Mouse (Mus musculus) forebrain, embryonic 14.5 days (tissue): ENCODE results near the gene Myo3a. TPM values are rescaled to one million over a fixed set of nuclear protein-coding genes. Genes with fewer than 3 reads are reported as not detected.
A peak's percentile ranks its signal among the peaks of the same experiment; 100 is the strongest.

Source experiments
- ATAC-seq: fragments of 200-750 bp; cut with Nextera tagmentation; 2 replicates; pipeline ENCODE4 v1.8.0; 2017; ENCODE audit warnings: mild to moderate bottlenecking, moderate library complexity
- DNase-seq: peaks from one replicate; pipeline ENCODE4 v3.0.0-alpha.2; 2015; ENCODE audit warnings: low spot score
- H3K27ac ChIP-seq: fragments of 300-500 bp; sonication (generic); 2 replicates; pipeline ENCODE4 v1.5.1; 2014; ENCODE audit warnings: low read depth, mild to moderate bottlenecking, control low read depth, low read length, moderate library complexity
- H3K27me3 ChIP-seq: fragments of 300-500 bp; sonication (generic); replicated peaks from 2 replicates; pipeline ENCODE4 v1.6.1; 2014; ENCODE audit warnings: low read length, control low read depth, mixed read lengths; ENCODE audit not compliant: control insufficient read depth, insufficient read depth
- H3K36me3 ChIP-seq: fragments of 300-500 bp; sonication (generic); 2 replicates; pipeline ENCODE4 v1.6.1; 2014; ENCODE audit warnings: low read length, control low read depth; ENCODE audit not compliant: control insufficient read depth, insufficient read depth
- H3K4me1 ChIP-seq: fragments of 300-500 bp; sonication (generic); 2 replicates; pipeline ENCODE4 v1.6.1; 2014; ENCODE audit warnings: antibody characterized with exemption, low read length, control low read depth; ENCODE audit not compliant: control insufficient read depth, insufficient read depth
- H3K4me2 ChIP-seq: fragments of 300-500 bp; sonication (generic); 2 replicates; pipeline ENCODE4 v1.6.1; 2014; ENCODE audit warnings: mild to moderate bottlenecking, control low read depth, low read length
- H3K4me3 ChIP-seq: fragments of 300-500 bp; sonication (generic); 2 replicates; pipeline ENCODE4 v1.5.1; 2014; ENCODE audit warnings: low read depth, low read length, control low read depth
- H3K9ac ChIP-seq: fragments of 300-500 bp; sonication (generic); 2 replicates; pipeline ENCODE4 v1.6.1; 2014; ENCODE audit warnings: mild to moderate bottlenecking, low read length, control low read depth, moderate library complexity
- H3K9me3 ChIP-seq: fragments of 300-500 bp; sonication (generic); replicated peaks from 2 replicates; pipeline ENCODE4 v1.6.1; 2016; ENCODE audit warnings: low read length, control low read depth, mixed read lengths; ENCODE audit not compliant: control insufficient read depth
- WGBS: fragments of 180-500 bp; shearing (Covaris S2); extraction: QIAGEN DNeasy Blood & Tissue Kit; methylation state at CpG from one replicate; pipeline ENCODE4 v1.1.7; 2014; 5-methylcytosine and 5-hydroxymethylcytosine counted together
- polyA plus RNA-seq: library from polyadenylated mRNA; unstranded; fragments of >200 nt; fragmentation: Nextera tagmentation; extraction: Ambion mirVana; gene quantifications from 2 replicates; pipeline ENCODE4 v1.2.1, GENCODE M21; 2014

Myo3a gene
- 0.09 TPM in 1 of 2 replicates, not detected in the other for polyA plus RNA-seq

DNA sequence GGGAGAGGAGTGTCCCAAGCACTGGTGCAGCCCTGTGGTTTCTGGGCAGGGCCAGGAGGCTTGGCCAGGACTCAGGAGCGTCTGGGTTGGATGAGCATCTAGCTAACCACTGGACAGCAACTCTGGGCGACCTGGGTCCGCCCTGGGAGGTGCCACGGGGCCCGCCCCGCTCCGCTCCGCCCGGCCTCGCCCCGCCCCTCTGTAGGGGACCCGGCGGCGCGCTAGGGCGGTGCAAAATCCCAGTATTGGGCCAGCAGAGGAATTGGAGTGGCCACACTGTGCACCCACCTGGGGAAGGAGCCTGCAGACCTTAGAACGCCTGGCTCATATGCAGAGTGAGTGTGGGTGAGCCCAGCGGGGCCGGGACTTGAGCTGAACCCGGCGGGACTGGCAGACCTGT is at the start of gene Myo3a:
Gene Myo3a, plus strand, starts transcription at position 196 of the 400 bp plus-strand sequence.
- peak within 1 kb of the TSS; percentile 21; the same call in 1 of the 2 replicates for H3K9ac ChIP-seq
- no peak for DNase-seq
- H3K4me3 ChIP-seq: peak within 1 kb of the TSS; percentile 19
- peaks cover 4% of the 10 kb centered on the region; the same call in 1 of the 2 replicates for H3K4me1 ChIP-seq
- ATAC-seq: peak; percentile 44; the same call in 1 of the 2 replicates
- H3K27me3 ChIP-seq: no peaks in the 10 kb centered on the region
- H3K4me2 ChIP-seq: peak within 1 kb of the TSS; percentile 52
- H3K9me3 ChIP-seq: no peaks in the 10 kb centered on the region
- no peak within 1 kb of the TSS for H3K27ac ChIP-seq
- no peaks in the 10 kb centered on the region for H3K36me3 ChIP-seq
- 3% methylated on average over 21 of the region's 21 CpGs for WGBS

DNA sequence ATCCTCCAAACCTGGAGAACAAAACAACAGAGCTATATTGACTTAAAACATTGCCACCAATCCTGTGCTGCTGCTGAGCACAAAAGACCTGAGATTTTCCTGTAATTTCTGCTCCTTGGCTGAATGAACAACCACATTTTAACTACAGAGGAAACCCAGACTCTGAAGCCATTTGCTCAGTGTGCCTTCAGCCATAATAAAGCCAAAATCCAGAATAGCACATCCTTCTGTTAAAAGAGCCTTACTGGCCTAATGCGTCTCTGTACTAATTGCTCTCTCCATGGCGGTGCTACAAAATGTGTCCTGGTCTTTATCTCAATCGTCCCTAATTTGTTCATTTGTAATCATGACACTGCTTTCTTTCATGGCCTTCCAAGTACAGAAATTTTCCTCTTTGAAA is 23.2 kb downstream of the Myo3a start:
- ATAC-seq (peak; percentile 16; the same call in 1 of the 2 replicates), DNase-seq (peak; percentile 27)
- Histone ChIP-seq H3K4me2 (no peak overlapping the region), H3K4me3 (no peak overlapping the region), H3K27me3 (no peaks in the 10 kb centered on the region), H3K27ac (peak overlapping the region; percentile 55), H3K4me1 (peaks cover 2% of the 10 kb centered on the region; the same call in 1 of the 2 replicates), H3K9ac (no peak overlapping the region), H3K36me3 (no peaks in the 10 kb centered on the region), H3K9me3 (no peaks in the 10 kb centered on the region)
- 17% methylated on average over 3 of the region's 3 CpGs for WGBS

DNA sequence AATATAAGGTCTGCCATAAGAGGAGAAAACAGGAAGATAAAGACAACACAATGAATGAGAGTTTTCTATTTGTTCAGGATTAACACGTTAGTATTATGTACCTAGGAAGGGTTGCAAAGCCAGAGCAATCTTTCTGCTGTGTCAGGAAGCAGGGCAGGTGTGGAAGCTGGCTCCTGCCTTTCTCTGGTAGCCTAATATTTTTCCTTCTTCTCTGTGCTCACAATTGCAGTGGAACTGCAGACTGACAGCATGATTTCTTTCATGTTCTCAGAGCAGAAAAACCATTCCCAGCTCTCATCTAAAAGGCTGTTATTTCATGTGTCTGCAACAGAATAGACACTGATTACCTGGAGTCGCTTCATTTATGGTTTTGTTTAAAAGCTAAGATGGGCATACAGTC is 23.7 kb downstream of the Myo3a start:
- no peaks in the 10 kb centered on the region for H3K9me3 ChIP-seq
- ATAC-seq: 0 out of 2 replicates have a peak, but pooled peaks have one; percentile 13
- H3K36me3 ChIP-seq: no peaks in the 10 kb centered on the region
- no peak overlapping the region for H3K4me3 ChIP-seq
- H3K4me2 ChIP-seq: no peak overlapping the region
- DNase-seq: peak; percentile 18
- 58% methylated on average over 2 of the region's 2 CpGs for WGBS
- no peaks in the 10 kb centered on the region for H3K27me3 ChIP-seq
- no peak overlapping the region for H3K9ac ChIP-seq
- peak overlapping the region; percentile 66 for H3K27ac ChIP-seq
- peaks cover 2% of the 10 kb centered on the region; the same call in 1 of the 2 replicates for H3K4me1 ChIP-seq

DNA sequence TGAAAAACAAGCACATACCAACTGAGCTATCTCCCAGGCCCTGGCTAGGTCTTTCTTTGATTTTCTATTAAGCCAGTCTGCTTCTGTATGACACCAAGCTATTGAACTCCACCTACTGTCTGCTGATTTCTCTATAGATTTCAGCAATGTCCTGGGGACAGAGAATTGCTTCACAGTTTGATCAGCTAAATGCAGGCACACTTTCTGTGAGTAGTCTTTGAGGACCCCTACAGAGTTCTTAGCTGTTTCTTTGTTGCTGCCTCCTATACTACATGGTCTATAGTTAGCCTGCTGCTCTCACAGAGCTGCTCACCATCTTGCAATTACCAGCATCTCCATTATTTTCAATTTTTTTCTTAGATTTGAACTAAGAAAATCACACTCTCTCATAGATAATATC is 28.3 kb downstream of the Myo3a start:
- ATAC-seq (peak; percentile 29; the same call in 1 of the 2 replicates), DNase-seq (peak; percentile 23)
- H3K4me3 ChIP-seq: no peak overlapping the region
- no peaks in the 10 kb centered on the region for H3K4me1 ChIP-seq
- H3K27me3 ChIP-seq: no peaks in the 10 kb centered on the region
- H3K36me3 ChIP-seq: no peaks in the 10 kb centered on the region
- H3K4me2 ChIP-seq: no peak overlapping the region
- H3K9me3 ChIP-seq: no peaks in the 10 kb centered on the region
- no peak overlapping the region for H3K9ac ChIP-seq
- H3K27ac ChIP-seq: no peak overlapping the region

DNA sequence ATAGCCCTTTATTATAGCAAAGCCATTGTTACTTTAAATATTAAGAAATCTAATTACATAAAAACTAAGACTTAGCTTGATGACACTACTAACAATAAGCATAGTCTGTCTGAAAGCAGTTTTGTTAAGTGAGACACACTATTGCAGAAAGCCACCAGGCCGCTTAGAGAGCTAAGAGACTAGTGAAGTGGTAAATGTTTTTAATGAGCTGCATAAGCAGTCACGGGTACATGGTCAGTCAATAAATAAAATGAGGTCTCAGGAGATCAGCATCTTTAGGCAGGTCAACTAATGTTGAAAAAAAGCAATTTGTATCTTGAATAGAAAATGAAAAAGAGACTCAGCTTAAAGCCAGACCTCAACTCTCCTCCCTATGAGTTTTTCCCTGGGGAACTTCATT is 44.3 kb downstream of the Myo3a start:
- Histone ChIP-seq H3K9ac (no peak overlapping the region), H3K36me3 (no peaks in the 10 kb centered on the region), H3K4me1 (no peaks in the 10 kb centered on the region), H3K27me3 (no peaks in the 10 kb centered on the region), H3K4me2 (no peak overlapping the region), H3K9me3 (no peaks in the 10 kb centered on the region), H3K4me3 (no peak overlapping the region), H3K27ac (no peak overlapping the region)
- ATAC-seq (no peak), DNase-seq (no peak)
- 64% methylated on average over 2 of the region's 2 CpGs for WGBS

DNA sequence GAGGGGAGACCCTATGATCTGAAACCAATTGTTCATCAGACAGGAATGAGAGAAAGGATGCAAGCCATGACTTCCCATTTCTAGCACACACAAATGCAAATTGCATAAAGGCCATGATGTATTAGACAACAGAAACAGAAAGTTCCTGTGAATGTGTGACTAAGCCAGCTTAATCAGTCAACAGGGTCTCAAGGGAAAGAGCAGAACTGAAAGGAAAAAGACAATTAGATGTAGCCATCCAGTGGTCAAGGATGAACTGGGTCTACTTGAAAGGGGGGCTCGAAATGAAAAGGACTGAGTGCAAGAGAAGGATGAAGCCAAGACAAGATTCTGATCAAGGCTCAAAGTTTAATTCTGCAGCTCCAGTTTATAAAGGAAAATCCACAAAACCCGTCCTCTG is 58.1 kb downstream of the Myo3a start:
- WGBS: 66% methylated on average over 2 of the region's 2 CpGs
- Histone ChIP-seq H3K4me2 (no peak overlapping the region), H3K27me3 (no peaks in the 10 kb centered on the region), H3K9ac (no peak overlapping the region), H3K4me1 (no peaks in the 10 kb centered on the region), H3K36me3 (no peaks in the 10 kb centered on the region), H3K27ac (no peak overlapping the region), H3K9me3 (no peaks in the 10 kb centered on the region), H3K4me3 (no peak overlapping the region)
- DNase-seq (no peak), ATAC-seq (no peak)

DNA sequence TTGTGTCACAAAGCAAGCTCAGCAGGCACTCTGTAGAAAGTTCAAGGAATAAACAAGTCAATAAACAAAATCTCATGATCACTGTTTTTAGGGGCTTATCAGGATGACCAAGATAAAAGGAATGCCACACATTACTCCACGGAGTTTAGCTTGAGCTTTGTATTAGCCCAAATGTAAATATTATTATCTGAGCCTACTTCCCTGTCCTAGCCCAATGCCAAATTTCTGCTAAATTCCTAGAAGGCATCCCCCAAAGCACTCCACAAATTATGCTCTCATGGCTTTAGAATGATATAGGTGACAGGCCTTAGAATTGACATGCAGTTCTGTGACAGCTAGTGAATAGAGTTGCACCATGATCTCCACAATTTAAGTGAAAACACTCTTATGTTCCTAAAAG is 58.5 kb downstream of the Myo3a start:
- Histone ChIP-seq H3K4me3 (no peak overlapping the region), H3K4me2 (no peak overlapping the region), H3K9ac (no peak overlapping the region), H3K4me1 (no peaks in the 10 kb centered on the region), H3K9me3 (no peaks in the 10 kb centered on the region), H3K27ac (no peak overlapping the region), H3K36me3 (no peaks in the 10 kb centered on the region), H3K27me3 (no peaks in the 10 kb centered on the region)
- ATAC-seq (no peak), DNase-seq (no peak)
- WGBS: 67% methylated on average over 1 of the region's 1 CpGs

DNA sequence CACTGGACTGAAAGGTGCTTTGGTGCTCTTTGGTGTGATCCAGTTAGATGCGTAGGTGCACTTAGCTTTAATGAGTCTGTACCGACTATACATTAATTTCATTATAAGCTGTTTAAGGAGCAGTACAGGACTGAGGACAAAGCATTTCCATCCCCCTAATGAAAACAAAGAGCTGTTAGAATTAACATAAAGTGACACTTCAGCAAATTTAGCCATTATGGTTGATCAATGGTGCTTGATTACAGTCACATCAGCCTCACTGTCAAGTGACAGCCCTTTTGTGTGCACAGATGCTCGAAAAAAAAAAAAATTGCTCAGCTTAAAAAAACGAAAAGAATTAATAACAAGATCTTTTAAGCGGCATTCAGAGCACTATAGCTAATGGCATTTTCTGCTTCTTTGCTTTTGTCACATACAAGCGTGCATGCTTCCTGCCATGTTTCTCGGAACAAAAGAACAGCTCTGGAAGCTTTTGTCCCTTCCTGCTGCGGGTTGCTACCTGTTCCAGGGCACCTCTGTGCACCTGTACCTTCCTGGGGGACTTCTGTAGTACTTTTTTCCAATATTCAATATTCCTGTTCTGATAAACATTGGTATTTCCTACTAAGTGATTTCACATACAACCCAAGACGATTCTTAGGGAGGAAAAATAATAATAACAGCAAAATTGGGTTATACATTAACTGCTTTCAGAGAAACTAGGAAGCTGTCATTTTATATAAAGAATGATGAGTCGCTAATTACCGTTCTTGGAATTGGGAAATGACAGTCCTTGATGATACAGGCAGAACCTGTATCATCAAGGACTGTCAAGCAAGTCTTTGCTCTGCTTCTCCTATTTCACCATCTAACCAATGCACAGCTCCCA is 66.5 kb downstream of the Myo3a start:
- H3K36me3 ChIP-seq: no peaks in the 10 kb centered on the region
- H3K4me2 ChIP-seq: peak overlapping the region; percentile 27
- peak overlapping the region; percentile 79 for H3K27ac ChIP-seq
- 19% methylated on average over 11 of the region's 11 CpGs for WGBS
- H3K9me3 ChIP-seq: no peaks in the 10 kb centered on the region
- peaks cover 9% of the 10 kb centered on the region for H3K4me1 ChIP-seq
- H3K4me3 ChIP-seq: no peak overlapping the region
- ATAC-seq: peak; percentile 97
- peak overlapping the region; percentile 35; the same call in 1 of the 2 replicates for H3K9ac ChIP-seq
- peak; percentile 94 for DNase-seq
- H3K27me3 ChIP-seq: no peaks in the 10 kb centered on the region

DNA sequence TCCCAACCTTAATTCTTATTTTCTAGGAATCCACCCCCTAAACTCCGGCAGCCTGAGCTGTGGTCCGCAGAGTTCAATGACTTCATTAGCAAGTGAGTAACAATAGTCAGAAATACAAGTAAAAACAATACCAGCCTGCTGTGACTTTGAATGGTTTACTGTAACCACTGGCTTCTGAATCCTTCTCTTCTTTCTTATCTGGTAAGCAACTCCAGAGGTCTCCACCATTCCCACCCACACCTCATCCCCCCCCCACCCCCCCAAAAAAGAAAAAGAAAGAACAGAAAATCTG is 67.1 kb downstream of the Myo3a start:
- Histone ChIP-seq H3K27me3 (no peaks in the 10 kb centered on the region), H3K4me1 (peaks cover 9% of the 10 kb centered on the region), H3K4me2 (peak overlapping the region; percentile 14; the same call in 1 of the 2 replicates), H3K36me3 (no peaks in the 10 kb centered on the region), H3K9ac (no peak overlapping the region), H3K9me3 (no peaks in the 10 kb centered on the region), H3K27ac (peak overlapping the region; percentile 79), H3K4me3 (no peak overlapping the region)
- ATAC-seq (peak; percentile 1; the same call in 1 of the 2 replicates), DNase-seq (no peak)
- WGBS: 3% methylated on average over 2 of the region's 2 CpGs
